Mouse (Mus musculus) intestine, postnatal 0 days (tissue): ENCODE measurements around the gene Hspb1. TPM values are rescaled to one million over a fixed set of nuclear protein-coding genes. Genes with fewer than 3 reads are reported as not detected.

ENCODE experiments used
- ATAC-seq: fragments of 200-750 bp; cut with Nextera tagmentation; 2 replicates; pipeline ENCODE4 v1.8.0; 2017; ENCODE audit warnings: mild to moderate bottlenecking, moderate TSS enrichment, moderate library complexity
- H3K27ac ChIP-seq: fragments of 300-500 bp; sonication (generic); 2 replicates; pipeline ENCODE4 v1.5.1; 2014; ENCODE audit warnings: mild to moderate bottlenecking, low read depth, low read length, moderate library complexity
- H3K27me3 ChIP-seq: fragments of 300-500 bp; sonication (generic); replicated peaks from 2 replicates; pipeline ENCODE4 v1.6.1; 2014; ENCODE audit warnings: low read length, mixed read lengths; ENCODE audit not compliant: control insufficient read depth, insufficient read depth
- H3K36me3 ChIP-seq: fragments of 300-500 bp; sonication (generic); 2 replicates; pipeline ENCODE4 v1.6.1; 2014; ENCODE audit warnings: mild to moderate bottlenecking, moderate library complexity; ENCODE audit not compliant: control insufficient read depth, insufficient read depth
- H3K4me1 ChIP-seq: fragments of 300-500 bp; sonication (generic); replicated peaks from 2 replicates; pipeline ENCODE4 v1.6.1; 2014; ENCODE audit warnings: antibody characterized with exemption, low read length, mixed read lengths; ENCODE audit not compliant: control insufficient read depth, insufficient read depth
- H3K4me2 ChIP-seq: fragments of 300-500 bp; sonication (generic); replicated peaks from 2 replicates; pipeline ENCODE4 v1.6.1; 2014; ENCODE audit warnings: low read depth, mild to moderate bottlenecking, moderate library complexity
- H3K4me3 ChIP-seq: fragments of 300-500 bp; sonication (generic); 2 replicates; pipeline ENCODE4 v1.5.1; 2014; ENCODE audit warnings: low read depth, low read length
- H3K9ac ChIP-seq: fragments of 300-500 bp; sonication (generic); 2 replicates; pipeline ENCODE4 v1.6.1; 2014; ENCODE audit warnings: mild to moderate bottlenecking, low read depth, low read length
- H3K9me3 ChIP-seq: fragments of 300-500 bp; sonication (generic); 2 replicates; pipeline ENCODE4 v1.6.1; 2016; ENCODE audit warnings: mixed run types; ENCODE audit not compliant: control insufficient read depth
- CTCF ChIP-seq: sonication (generic); IDR thresholded peaks from 2 replicates; pipeline ENCODE4 v1.5.1; 2016; ENCODE audit warnings: low read depth, mild to moderate bottlenecking, control low read depth, antibody characterized with exemption, moderate library complexity
- WGBS: fragments of 180-500 bp; shearing (Covaris S2); extraction: QIAGEN DNeasy Blood & Tissue Kit; methylation state at CpG from one replicate; pipeline ENCODE4 v1.1.7; 2014; 5-methylcytosine and 5-hydroxymethylcytosine counted together
- polyA plus RNA-seq: library from polyadenylated mRNA; unstranded; fragments of >200 nt; fragmentation: Nextera tagmentation; extraction: Ambion mirVana; gene quantifications from 2 replicates; pipeline ENCODE4 v1.2.1, GENCODE M21; 2015

Hspb1 gene
- polyA plus RNA-seq, 1 experiment from 2014 or later = 107 TPM

DNA sequence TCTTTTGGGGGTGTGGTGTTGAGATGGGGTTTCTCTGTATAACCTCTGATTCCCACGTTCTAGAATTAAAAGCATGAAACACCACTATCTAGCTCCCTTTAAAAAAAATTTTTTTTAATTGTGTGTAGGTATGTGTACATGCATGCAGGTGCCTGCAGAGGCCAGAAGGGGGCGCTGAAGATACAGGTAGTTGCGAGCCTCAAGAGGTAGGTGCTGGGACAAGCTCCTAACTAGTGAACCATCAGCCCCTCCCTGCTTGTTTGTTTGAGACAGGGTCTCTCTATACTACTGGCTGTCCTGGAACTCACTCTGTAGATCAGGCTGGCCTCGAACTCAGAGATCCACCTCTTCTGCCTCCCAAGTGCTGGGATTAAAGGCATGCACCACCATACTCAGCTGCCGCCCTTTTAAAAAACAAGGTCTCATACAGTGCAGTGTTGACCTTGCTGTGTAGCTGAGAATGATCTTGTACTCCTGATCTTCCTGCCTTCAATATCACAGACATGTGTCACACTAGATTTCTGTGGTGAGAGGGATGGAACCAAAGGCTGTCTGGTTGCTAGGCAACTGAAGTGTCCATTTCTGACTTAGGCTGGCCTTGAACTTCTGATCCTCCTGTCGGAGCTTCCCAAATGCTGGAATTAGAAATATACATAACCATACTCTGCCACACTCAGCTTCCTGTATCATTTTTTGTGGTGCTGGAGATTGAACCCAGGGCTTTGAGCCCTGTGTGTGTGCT, 13.8 kb downstream of the Hspb1 start:
- Histone ChIP-seq H3K27ac (no peak overlapping the region), H3K9me3 (no peaks in the 10 kb centered on the region), H3K4me1 (no peaks in the 10 kb centered on the region), H3K4me3 (no peak overlapping the region), H3K27me3 (no peaks in the 10 kb centered on the region), H3K9ac (no peak overlapping the region), H3K4me2 (no peak overlapping the region), H3K36me3 (no peaks in the 10 kb centered on the region)
- 63% methylated on average over 6 of the region's 6 CpGs for WGBS
- ATAC-seq = no peak
- TF ChIP-seq CTCF = peak; percentile 49

GRCm38 (mm10) chr5:135903058-135903457, 15.3 kb downstream of the Hspb1 start:
- Histone ChIP-seq H3K27ac (no peak overlapping the region), H3K4me1 (no peaks in the 10 kb centered on the region), H3K4me3 (peak overlapping the region; percentile 36), H3K9ac (no peak overlapping the region), H3K9me3 (no peaks in the 10 kb centered on the region), H3K4me2 (peak overlapping the region; percentile 75), H3K27me3 (no peaks in the 10 kb centered on the region), H3K36me3 (no peaks in the 10 kb centered on the region; the same call in 1 of the 2 replicates)
- TF ChIP-seq CTCF = no peak
- WGBS = 28% methylated on average over 7 of the region's 7 CpGs
- no peak for ATAC-seq

DNA sequence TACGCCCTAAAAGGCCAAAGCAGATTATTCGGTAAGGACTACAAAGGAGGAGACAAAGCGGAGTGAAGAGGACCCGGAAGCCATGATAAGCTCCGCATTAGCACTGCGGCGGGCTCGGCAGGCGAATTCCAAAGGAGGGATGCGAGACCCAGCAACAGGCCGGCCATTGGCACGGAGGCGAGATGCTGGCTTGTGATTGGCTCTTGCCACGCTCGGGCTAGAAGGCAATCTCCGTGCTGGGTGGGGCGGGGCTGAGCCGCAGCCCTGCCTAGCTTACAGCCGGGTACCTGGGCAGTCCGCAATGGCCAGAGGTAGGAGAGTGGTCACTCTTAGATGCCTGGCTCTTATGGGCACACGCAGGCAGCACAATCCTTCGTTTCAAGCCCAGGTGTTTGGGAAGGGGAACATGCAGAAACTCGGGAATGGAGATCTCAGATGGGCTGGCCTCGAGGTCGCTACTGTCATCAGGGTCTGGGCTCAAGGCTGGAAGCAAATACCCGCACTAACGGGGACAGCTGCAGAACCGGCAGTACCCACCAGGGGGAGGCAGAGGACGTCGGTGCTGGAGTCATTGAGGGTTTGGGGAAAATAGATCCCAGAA, 15.9 kb downstream of the Hspb1 start:
- H3K4me3 ChIP-seq = peak overlapping the region; percentile 36
- peak overlapping the region; percentile 75 for H3K4me2 ChIP-seq
- no peaks in the 10 kb centered on the region for H3K9me3 ChIP-seq
- no peaks in the 10 kb centered on the region for H3K27me3 ChIP-seq
- no peak overlapping the region for H3K27ac ChIP-seq
- H3K36me3 ChIP-seq = no peaks in the 10 kb centered on the region; the same call in 1 of the 2 replicates
- H3K4me1 ChIP-seq = no peaks in the 10 kb centered on the region
- peak; percentile 89 for ATAC-seq
- TF ChIP-seq CTCF = peak; percentile 97
- WGBS = under 1% methylated on average over 30 of the region's 30 CpGs
- H3K9ac ChIP-seq = peak overlapping the region; percentile 31; the same call in 1 of the 2 replicates

DNA sequence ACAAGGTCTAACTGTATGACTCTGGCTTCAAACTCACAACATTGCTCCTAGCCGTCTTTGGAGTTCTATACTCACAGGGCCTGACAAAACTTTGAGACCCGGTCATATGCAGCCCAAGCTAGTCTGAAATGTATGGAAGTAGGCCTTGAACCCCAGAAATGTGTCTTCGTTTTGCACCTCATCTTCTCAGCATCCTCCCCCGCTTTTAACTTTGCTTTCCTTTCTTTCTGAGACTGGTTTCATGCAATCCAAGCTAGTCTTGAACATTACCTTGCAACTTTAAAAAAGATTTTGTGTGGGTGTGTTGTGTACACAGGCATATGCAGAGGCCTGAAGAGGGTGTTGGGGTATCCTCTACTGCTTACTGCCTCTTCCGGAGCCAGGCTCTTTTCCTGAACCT, 16.5 kb downstream of the Hspb1 start:
- no peak overlapping the region for H3K9ac ChIP-seq

GRCm38 (mm10) chr5:135905320-135906225, 17.9 kb downstream of the Hspb1 start:
- Histone ChIP-seq H3K9me3 (no peaks in the 10 kb centered on the region), H3K9ac (no peak overlapping the region), H3K27ac (no peak overlapping the region), H3K36me3 (peaks cover 17% of the 10 kb centered on the region), H3K4me1 (no peaks in the 10 kb centered on the region), H3K4me2 (no peak overlapping the region), H3K4me3 (no peak overlapping the region), H3K27me3 (no peaks in the 10 kb centered on the region)
- WGBS = 60% methylated on average over 8 of the region's 8 CpGs
- ATAC-seq = no peak
- TF ChIP-seq CTCF = no peak

More for the DNA sequence above, 16.5 kb downstream of the Hspb1 start:
- ATAC-seq = no peak
- WGBS = 64% methylated on average over 5 of the region's 5 CpGs
- no peak for TF ChIP-seq CTCF
- no peaks in the 10 kb centered on the region for H3K4me1 ChIP-seq
- no peak overlapping the region for H3K27ac ChIP-seq
- H3K36me3 ChIP-seq = peaks cover 4% of the 10 kb centered on the region; the same call in 1 of the 2 replicates
- no peak overlapping the region for H3K4me3 ChIP-seq
- H3K4me2 ChIP-seq = peak overlapping the region; percentile 75
- H3K9me3 ChIP-seq = no peaks in the 10 kb centered on the region
- H3K27me3 ChIP-seq = no peaks in the 10 kb centered on the region

DNA sequence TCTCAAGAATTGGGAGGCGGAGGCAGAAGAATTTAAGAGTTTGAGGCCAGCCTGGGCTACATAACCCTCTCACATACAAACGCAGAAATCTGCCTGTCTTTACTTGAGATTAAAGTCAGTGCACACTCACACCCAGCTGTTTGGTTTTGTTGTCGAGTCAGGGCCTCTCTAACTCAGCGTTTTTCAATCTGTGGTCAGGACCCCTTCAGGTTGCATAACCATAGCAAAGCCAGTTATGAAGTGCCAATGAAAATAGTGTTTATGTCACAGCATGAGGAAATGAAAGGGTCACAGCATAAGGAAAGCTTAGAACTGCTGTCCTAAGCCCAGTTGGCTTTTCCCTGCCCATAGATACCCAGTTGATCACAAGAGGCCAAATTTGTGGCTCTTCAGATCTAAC, 19.1 kb downstream of the Hspb1 start:
- no peak for TF ChIP-seq CTCF
- Histone ChIP-seq H3K27ac (no peak overlapping the region), H3K9ac (no peak overlapping the region), H3K36me3 (peaks cover 30% of the 10 kb centered on the region), H3K4me2 (no peak overlapping the region), H3K27me3 (no peaks in the 10 kb centered on the region), H3K9me3 (no peaks in the 10 kb centered on the region), H3K4me3 (no peak overlapping the region), H3K4me1 (no peaks in the 10 kb centered on the region)
- 74% methylated on average over 4 of the region's 4 CpGs for WGBS
- ATAC-seq = no peak
